Mouse (Mus musculus) urinary bladder, postnatal 0 days (tissue): ENCODE measurements around the gene Vmn1r9. TPM values are rescaled to one million over a fixed set of nuclear protein-coding genes. Genes with fewer than 3 reads are reported as not detected.

Source experiments
- polyA plus RNA-seq: library from polyadenylated mRNA; unstranded; fragments of >200 nt; fragmentation: Nextera tagmentation; extraction: Ambion mirVana; gene quantifications from 2 replicates; pipeline ENCODE4 v1.2.1, GENCODE M21; 2015

The Vmn1r9 gene
- polyA plus RNA-seq = not detected in 2 replicates

DNA sequence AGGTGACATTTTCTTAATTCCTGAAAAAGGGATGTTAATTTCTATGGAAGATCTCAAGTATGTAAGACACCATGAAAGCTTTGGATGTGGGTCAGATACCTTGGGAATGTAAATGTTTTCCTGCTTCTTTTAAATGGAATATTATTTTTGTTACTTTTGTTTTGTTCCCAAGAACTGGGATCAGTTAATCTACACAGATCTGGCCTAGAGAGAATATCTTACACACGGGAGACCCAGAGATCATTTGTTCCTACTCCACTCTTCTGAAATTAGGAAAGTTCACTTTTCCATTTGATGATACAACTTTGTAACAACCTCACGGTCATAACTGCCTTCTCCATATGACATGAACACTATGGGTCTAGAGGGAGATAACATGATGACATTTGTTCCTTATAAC lies at the start of gene Vmn1r9:
Vmn1r9 (plus strand) TSS at position 301 of the 400 bp plus-strand sequence.

DNA sequence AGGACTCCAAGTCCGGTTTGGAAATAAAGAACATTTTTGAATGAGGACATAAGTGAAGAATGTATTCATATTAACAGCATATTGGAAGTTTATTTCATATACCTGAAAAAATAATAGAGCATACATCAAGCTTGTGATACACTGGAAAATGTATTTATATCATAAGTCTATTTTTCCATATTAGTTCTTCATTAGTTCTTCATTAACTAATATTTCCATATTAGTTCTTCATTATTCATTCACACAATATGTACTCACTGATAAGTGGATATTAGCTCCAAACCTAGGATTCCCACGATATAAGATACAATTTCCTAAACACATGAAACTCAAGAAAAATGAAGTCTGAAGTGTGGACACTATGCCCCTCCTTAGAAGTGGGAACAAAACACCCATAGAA lies 41.4 kb upstream of the Vmn1r9 start, which contains the start of gene Vmn1r7:
Vmn1r7 (minus strand) TSS at position 101 of the 400 bp plus-strand sequence.

DNA sequence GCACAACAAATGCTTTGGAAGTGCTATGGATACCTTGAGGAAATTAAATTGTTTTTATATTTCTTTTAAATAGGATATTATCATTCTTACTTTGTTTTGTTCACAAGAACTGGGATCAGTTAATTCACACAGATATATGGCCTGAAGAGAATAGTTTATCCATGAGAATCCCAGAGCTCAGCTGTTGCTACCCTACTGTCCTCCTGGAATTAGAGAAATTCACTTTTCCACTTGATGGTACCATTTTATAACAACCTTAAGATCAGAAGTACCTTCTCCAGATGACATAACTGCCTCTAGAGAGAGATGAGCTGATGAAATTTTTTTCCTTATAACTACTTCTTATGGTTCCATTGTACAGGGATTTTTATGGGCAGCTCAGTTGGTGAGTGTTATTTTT lies 34.6 kb upstream of the Vmn1r9 start, which contains the start of gene Vmn1r8:
Vmn1r8 (plus strand) TSS at position 301 of the 400 bp plus-strand sequence.

DNA sequence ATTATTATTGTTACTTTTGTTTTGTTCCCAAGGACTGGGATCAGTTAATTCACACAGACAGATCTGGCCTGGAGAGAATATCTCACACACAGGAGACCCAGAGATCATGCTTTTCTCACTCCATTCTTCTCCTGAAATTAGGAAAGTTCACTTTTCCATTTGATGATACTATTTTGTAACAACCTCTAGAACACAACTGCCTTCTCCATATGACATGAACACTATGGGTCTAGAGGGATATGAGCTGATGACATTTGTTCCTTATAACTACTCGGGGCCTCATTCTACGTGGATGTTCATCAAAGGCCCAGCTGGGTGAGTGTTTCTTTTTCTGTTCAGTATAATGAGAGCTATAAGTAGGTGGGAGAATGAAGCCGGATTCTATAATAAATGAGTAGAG lies 42.6 kb downstream of the Vmn1r9 start, which contains the start of gene Vmn1r10:
Vmn1r10 (plus strand) TSS at position 301 of the 400 bp plus-strand sequence.

Other genes with a start within 250 kb of the Vmn1r9 start
- 120 and 136 TPM in 2 replicates for gene Fkbp9, start 234.7 kb upstream of the Vmn1r9 start, polyA plus RNA-seq
- 39.8 and 41.6 TPM in 2 replicates for gene Nt5c3, start 142.9 kb upstream of the Vmn1r9 start, polyA plus RNA-seq
- 0.13 and 0.22 TPM in 2 replicates for gene Vmn1r4, start 142.8 kb upstream of the Vmn1r9 start, polyA plus RNA-seq
- not detected in 2 replicates for gene Vmn1r5, start 96.5 kb upstream of the Vmn1r9 start, polyA plus RNA-seq
- not detected in 2 replicates for gene Vmn1r6, start 69.5 kb upstream of the Vmn1r9 start, polyA plus RNA-seq
- gene Vmn1r7, start 41.5 kb upstream of the Vmn1r9 start, polyA plus RNA-seq = not detected in 2 replicates
- gene Vmn1r8, start 34.5 kb upstream of the Vmn1r9 start, polyA plus RNA-seq = not detected in 2 replicates
- not detected in 2 replicates for gene Vmn1r10, start 42.7 kb downstream of the Vmn1r9 start, polyA plus RNA-seq
- not detected in 2 replicates for gene Vmn1r11, start 66.7 kb downstream of the Vmn1r9 start, polyA plus RNA-seq
- not detected in 2 replicates for gene Vmn1r12, start 90.1 kb downstream of the Vmn1r9 start, polyA plus RNA-seq
- not detected in 2 replicates for gene Vmn1r13, start 136.5 kb downstream of the Vmn1r9 start, polyA plus RNA-seq
- gene Vmn1r14, start 164.9 kb downstream of the Vmn1r9 start, polyA plus RNA-seq = not detected in 2 replicates
- gene Vmn1r15, start 191.2 kb downstream of the Vmn1r9 start, polyA plus RNA-seq = not detected in 2 replicates